Mouse (Mus musculus): ENCODE measurements around the gene Dbndd2.

GRCm38 (mm10) chr2:164436215-164436913, 49.5 kb upstream of the Dbndd2 start:
- TF ChIP-seq POLR2A (IDR thresholded peaks at IDR 0.05; ENCODE audit: insufficient read length, low read depth) (no peak), POLR2AphosphoS2 (IDR thresholded peaks at IDR 0.05; ENCODE audit: insufficient read length, low read depth) (no peak), TCF12 (IDR thresholded peaks at IDR 0.05; ENCODE audit: insufficient read depth, poor library complexity, severe bottlenecking) (no peak), E2F4 (IDR thresholded peaks at IDR 0.05; ENCODE audit: insufficient read depth) (no peak), USF1 (IDR thresholded peaks at IDR 0.05; ENCODE audit: low read depth) (no peak), TCF3 (IDR thresholded peaks at IDR 0.05; ENCODE audit: insufficient read length, low read depth) (no peak), MAX (IDR thresholded peaks at IDR 0.05; ENCODE audit: low read depth) (no peak)
